Mouse (Mus musculus): Measurements from ENCODE around the gene Sox15. TPM values are rescaled to one million over a fixed set of nuclear protein-coding genes. Genes with fewer than 3 reads are reported as not detected.

Sox15 gene
- total RNA-seq, 1 experiment from 2014 or later = 0.39 TPM

- DNase-seq = no peak
These were observed 25.2 kb downstream of the Sox15 start for GRCm38 (mm10) chr11:69680136-69680855.

GRCm38 (mm10) chr11:69681314-69682208 is 26.4 kb downstream of the Sox15 start, which contains the start of gene Senp3:
Senp3 (minus strand) TSS chr11:69682084.
- DNase-seq = peak; percentile 97

- no peak for DNase-seq
These were observed 27.2 kb downstream of the Sox15 start for GRCm38 (mm10) chr11:69682209-69682839.

- peak; percentile 84 for DNase-seq
These were observed 27.9 kb downstream of the Sox15 start for GRCm38 (mm10) chr11:69682840-69683533.

- no peak for DNase-seq
These were observed 28.5 kb downstream of the Sox15 start for GRCm38 (mm10) chr11:69683576-69683975.

GRCm38 (mm10) chr11:69684128-69684745 is 29.1 kb downstream of the Sox15 start:
- DNase-seq = no peak

GRCm38 (mm10) chr11:69684936-69685335 is 29.8 kb downstream of the Sox15 start:
- DNase-seq = no peak

- DNase-seq = peak; percentile 55
These were observed 30.5 kb downstream of the Sox15 start, which contains the start of gene Tnfsf13 for GRCm38 (mm10) chr11:69685526-69686148. Tnfsf13 (minus strand) TSS chr11:69685784.

- peak; percentile 71 for DNase-seq
These were observed 31.3 kb downstream of the Sox15 start for GRCm38 (mm10) chr11:69686377-69686776.

GRCm38 (mm10) chr11:69687061-69687460 is 31.9 kb downstream of the Sox15 start:
- DNase-seq = no peak

GRCm38 (mm10) chr11:69689891-69690290 is 34.8 kb downstream of the Sox15 start:
- no peak for DNase-seq

GRCm38 (mm10) chr11:69692196-69692811 is 37.2 kb downstream of the Sox15 start:
- no peak for DNase-seq

GRCm38 (mm10) chr11:69692863-69693262 is 37.7 kb downstream of the Sox15 start:
- DNase-seq = no peak

GRCm38 (mm10) chr11:69693421-69693965 is 38.4 kb downstream of the Sox15 start:
- no peak for DNase-seq

- DNase-seq = no peak
These were observed 39.9 kb downstream of the Sox15 start for GRCm38 (mm10) chr11:69695046-69695360.

GRCm38 (mm10) chr11:69695361-69696181 is 40.5 kb downstream of the Sox15 start, which contains the start of the genes Tnfsf12 and Tnfsfm13:
Tnfsf12 (minus strand) TSS chr11:69695849.
Tnfsfm13 (minus strand) TSS chr11:69696098.
- DNase-seq = peak; percentile 77

- no peak for DNase-seq
These were observed 42.3 kb downstream of the Sox15 start for GRCm38 (mm10) chr11:69697396-69697795.

- no peak for DNase-seq
These were observed 43.5 kb downstream of the Sox15 start for GRCm38 (mm10) chr11:69698574-69698973.

GRCm38 (mm10) chr11:69699595-69699994 is 44.5 kb downstream of the Sox15 start:
- DNase-seq = no peak

All from adrenal gland, postnatal 25 days (tissue).